Mouse (Mus musculus) heart, adult 2 months (tissue): Measurements from ENCODE around the gene Dbndd2.

Experiments
- CTCF ChIP-seq: fragments of 200-600 bp; IDR thresholded peaks from 2 replicates; pipeline ENCODE4 v1.8.1; 2022; ENCODE audit warnings: antibody characterized with exemption, mild to moderate bottlenecking, moderate library complexity
- EP300 ChIP-seq: fragments of 200-500 bp; IDR thresholded peaks from 2 replicates; pipeline ENCODE4 v1.6.1; 2011; ENCODE audit warnings: low read depth, low read length, control low read depth; ENCODE audit not compliant: insufficient read depth

DNA sequence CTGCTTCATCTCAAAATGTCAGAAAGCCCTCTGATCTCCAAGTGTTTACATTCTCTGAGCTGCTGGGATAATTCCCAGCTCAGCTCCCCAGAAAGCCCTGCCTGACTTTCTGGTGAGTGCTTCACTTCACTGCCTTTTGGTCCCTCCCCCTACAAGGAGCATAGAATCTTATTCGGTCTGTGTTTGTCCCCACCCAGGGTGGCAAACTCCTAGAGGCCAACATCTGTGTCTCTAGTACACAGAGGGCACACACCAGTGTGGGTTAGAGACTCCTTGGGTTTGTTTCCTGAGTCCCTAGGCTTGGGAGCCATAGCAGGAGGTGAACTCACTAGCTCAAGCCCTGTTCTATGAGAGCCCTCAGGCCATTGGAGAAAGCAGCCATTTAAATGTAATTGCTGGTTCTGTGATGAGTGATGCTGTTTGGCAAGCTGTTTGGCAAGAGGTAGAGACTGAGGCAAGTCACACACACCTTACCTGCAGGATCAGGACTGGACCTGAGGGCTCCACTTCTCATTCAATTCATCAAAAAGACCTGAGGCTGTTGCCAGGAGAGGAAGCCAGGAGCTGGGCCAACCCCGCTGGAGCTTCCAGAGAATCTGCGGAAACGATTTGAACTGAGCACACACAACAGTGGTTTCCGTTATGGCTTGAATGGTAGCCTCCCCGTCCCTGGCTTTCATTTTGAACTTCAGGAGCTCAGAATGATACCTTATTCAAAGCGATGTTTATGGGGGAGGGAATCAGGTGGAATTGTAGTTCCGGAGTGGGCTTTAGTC lies 54.9 kb downstream of the Dbndd2 start:
- TF ChIP-seq CTCF (no peak), EP300 (no peak)
